Comparison of ENCODE assay signal across 23 mouse cellular contexts in the genomic region with DNA sequence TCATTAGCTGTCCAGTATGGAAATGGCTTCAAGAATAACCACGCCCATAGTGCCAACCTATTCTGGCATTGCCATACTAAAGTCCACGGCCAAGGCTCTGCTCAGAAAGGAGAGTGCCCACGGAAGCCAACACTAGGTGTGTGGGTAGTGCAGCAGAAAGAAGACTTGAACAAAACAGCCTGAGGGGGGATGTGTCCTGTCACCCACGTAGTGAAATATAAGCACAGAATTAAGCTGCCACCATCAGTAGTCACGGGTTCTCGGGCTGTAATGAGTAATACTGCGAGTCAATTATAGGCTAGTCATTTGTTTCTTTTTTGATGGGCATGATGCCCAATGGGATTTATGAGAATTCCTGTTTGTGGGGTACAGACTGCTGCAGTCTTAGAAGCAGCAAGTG.
DNase-seq lines count a peak whose midpoint lies in the region; ATAC-seq lines count a peak whose summit lies in the region.
"Had no signal": no experiment of that assay in that cellular context is flagged by ENCODE, and none has a peak within 500 bp of the region (broad histone marks: within the 10 kb centered on the region; RNA-seq: fewer than 3 reads in every experiment).

No protein-coding gene starts in this region.

- ATAC-seq in frontal cortex, adult (ENCODE audit: low TSS enrichment): peak; percentile 79
- ATAC-seq in neural tube, embryonic 15.5 days (ENCODE audit: low FRiP score): peak; percentile 46; the same call in 1 of the 2 replicates
- ATAC-seq in megakaryocyte progenitor cell, adult 5-6 weeks (replicated peaks; ENCODE audit: poor library complexity): no peak
- ATAC-seq in midbrain, embryonic 15.5 days (replicated peaks): no peak
- ATAC-seq: forebrain, embryonic 13.5 days had no signal

- H3K36me3 ChIP-seq in neural tube, embryonic 15.5 days: no peaks in the 10 kb centered on the region
- H3K36me3 ChIP-seq in midbrain, embryonic 15.5 days (replicated peaks): no peaks in the 10 kb centered on the region
- H3K36me3 ChIP-seq: embryonic facial prominence, embryonic 12.5 days; limb, embryonic 15.5 days; stomach, embryonic 15.5 days had no signal

- no peak overlapping the region for H3K4me2 ChIP-seq in neural tube, embryonic 15.5 days
- H3K4me2 ChIP-seq in midbrain, embryonic 15.5 days: no peak overlapping the region
- H3K4me2 ChIP-seq: embryonic facial prominence, embryonic 12.5 days; forebrain, embryonic 13.5 days; limb, embryonic 15.5 days; lung, embryonic 14.5 days; stomach, embryonic 15.5 days had no signal

- no peaks in the 10 kb centered on the region for H3K9me3 ChIP-seq in neural tube, embryonic 15.5 days (replicated peaks)
- no peaks in the 10 kb centered on the region for H3K9me3 ChIP-seq in midbrain, embryonic 15.5 days
- H3K9me3 ChIP-seq: embryonic facial prominence, embryonic 12.5 days; forebrain, embryonic 13.5 days; limb, embryonic 15.5 days; megakaryocyte, embryonic 14.5 days; stomach, embryonic 15.5 days had no signal

- no peak overlapping the region for H3K27ac ChIP-seq in neural tube, embryonic 15.5 days (replicated peaks)
- no peak overlapping the region for H3K27ac ChIP-seq in midbrain, embryonic 15.5 days
- H3K27ac ChIP-seq: embryonic facial prominence, embryonic 12.5 days; forebrain, embryonic 13.5 days; limb, embryonic 15.5 days; liver, embryonic 14.5 days; stomach, embryonic 15.5 days had no signal

- no peak overlapping the region for H3K4me3 ChIP-seq in neural tube, embryonic 15.5 days (replicated peaks)
- H3K4me3 ChIP-seq in midbrain, embryonic 15.5 days: no peak overlapping the region
- H3K4me3 ChIP-seq: embryonic facial prominence, embryonic 12.5 days; forebrain, embryonic 13.5 days; limb, embryonic 15.5 days; megakaryocyte, embryonic 14.5 days; stomach, embryonic 15.5 days had no signal

- peaks cover 4% of the 10 kb centered on the region for H3K4me1 ChIP-seq in neural tube, embryonic 15.5 days
- H3K4me1 ChIP-seq in midbrain, embryonic 15.5 days: no peaks in the 10 kb centered on the region
- H3K4me1 ChIP-seq: embryonic facial prominence, embryonic 12.5 days; forebrain, embryonic 13.5 days; megakaryocyte, embryonic 14.5 days; stomach, embryonic 15.5 days had no signal

- 48% methylated on average over 7 of the region's 7 CpGs for WGBS in neural tube, embryonic 15.5 days
- 80% methylated on average over 7 of the region's 7 CpGs for WGBS in midbrain, embryonic 15.5 days

- DNase-seq in frontal cortex, postnatal 14 days (ENCODE audit: low spot score in 2 of 2): no peak
- DNase-seq in layer of hippocampus, adult 9-11 months: peak; percentile 50
- DNase-seq in layer of hippocampus, adult 9-10 months (ENCODE audit: low spot score): no peak
- peak; percentile 66 for DNase-seq in brain, adult 2 months (ENCODE audit: low read depth, low spot score)
- DNase-seq: adrenal gland, adult 2 months; cerebellum, adult 18-20 months; cerebellum, postnatal 14 days; gastrocnemius, postnatal 36 days; kidney, adult 18-20 months; left cerebral cortex, postnatal 4 days; lung, embryonic 14.5 days; midbrain, embryonic 14.5 days; thymus, adult 18-20 months had no signal

- H3K27me3 ChIP-seq in neural tube, embryonic 15.5 days (replicated peaks): no peaks in the 10 kb centered on the region
- no peaks in the 10 kb centered on the region for H3K27me3 ChIP-seq in midbrain, embryonic 15.5 days (replicated peaks)
- H3K27me3 ChIP-seq: embryonic facial prominence, embryonic 12.5 days; forebrain, embryonic 13.5 days; limb, embryonic 15.5 days; stomach, embryonic 15.5 days had no signal

- H3K9ac ChIP-seq in neural tube, embryonic 15.5 days (replicated peaks): no peak overlapping the region
- no peak overlapping the region for H3K9ac ChIP-seq in midbrain, embryonic 15.5 days
- H3K9ac ChIP-seq: embryonic facial prominence, embryonic 12.5 days; forebrain, embryonic 13.5 days; limb, embryonic 15.5 days; liver, embryonic 14.5 days; lung, embryonic 14.5 days; stomach, embryonic 15.5 days had no signal

Comparison
In these comparisons a context has a peak if more than half of its experiments do, and no peak if none do; other contexts are left out.
1. DNase-seq: peak in layer of hippocampus, adult 9-11 months (single experiment) and brain, adult 2 months (single experiment); none in frontal cortex, postnatal 14 days (0 of 2) and layer of hippocampus, adult 9-10 months (single experiment).
2. ATAC-seq: peak in frontal cortex, adult (single experiment) and neural tube, embryonic 15.5 days (single experiment); none in megakaryocyte progenitor cell, adult 5-6 weeks (single experiment) and midbrain, embryonic 15.5 days (single experiment).